Mouse (Mus musculus) layer of hippocampus, postnatal 10 days (tissue): ENCODE measurements around the gene Olfr969. TPM values are rescaled to one million over a fixed set of nuclear protein-coding genes. Genes with fewer than 3 reads are reported as not detected.
"Not testable (repeated sequence)": the region's sequence is repeated elsewhere in the genome, so short reads cannot be mapped to it uniquely, and the experiment has no call there.

Source experiments
- DNase-seq, 2 experiments: peaks; one replicate each; pipeline ENCODE4 v3.0.0; 2021; ENCODE audit warnings: low spot score in 2 of 2
- long read RNA-seq: library from polyadenylated mRNA; stranded (forward); transcript quantifications from one replicate; pipeline ENCODE4 v2.0.0, GENCODE M21; 2023
- total RNA-seq, 2 experiments: library from RNA; stranded (reverse); gene quantifications; 2 replicates each; pipeline ENCODE4 v1.2.3; 2021

The Olfr969 gene
- not detected for total RNA-seq
- long read RNA-seq: 0 reads

DNA sequence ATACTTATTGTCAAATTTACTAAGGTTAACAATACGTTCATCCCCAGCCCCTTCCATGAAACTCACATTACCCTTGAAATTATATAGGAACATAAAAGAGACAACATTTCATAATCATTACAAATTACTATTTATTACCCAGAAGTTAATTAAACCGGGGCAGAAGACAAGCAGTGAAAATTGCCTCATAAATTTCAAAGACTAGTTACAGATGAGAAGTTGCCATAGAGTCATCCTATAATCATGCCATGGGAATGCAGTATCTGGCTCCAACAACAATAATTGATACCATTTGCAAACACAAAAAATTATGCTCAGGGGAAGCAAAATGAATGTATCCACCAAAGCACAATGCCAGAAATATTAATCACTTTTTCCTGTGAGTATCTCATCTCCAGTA lies at the start of gene Olfr969:
TSS of gene Olfr969 (plus strand) at position 388 of the 400 bp plus-strand sequence.
- no peak for DNase-seq

DNA sequence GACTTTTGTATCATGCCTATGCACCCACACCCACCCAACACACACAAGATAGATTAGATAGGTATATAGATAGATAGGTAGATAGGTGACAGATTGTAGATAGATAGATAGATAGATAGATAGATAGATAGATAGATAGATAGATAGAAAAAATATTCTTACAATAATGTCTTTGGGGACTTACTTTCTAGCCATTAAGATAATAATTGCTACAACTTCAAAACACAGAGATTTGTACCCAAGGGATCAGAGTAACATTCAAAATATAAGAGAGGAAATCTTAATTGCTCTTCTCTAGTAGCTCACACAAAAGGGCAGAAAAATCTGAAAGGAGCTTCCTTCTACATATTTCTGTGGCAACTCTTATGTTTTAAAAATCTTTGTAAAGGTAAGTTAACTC lies 44.8 kb upstream of the Olfr969 start, which contains the start of gene Olfr967:
TSS of gene Olfr967 (plus strand) at position 301 of the 400 bp plus-strand sequence.
- DNase-seq: no peak

DNA sequence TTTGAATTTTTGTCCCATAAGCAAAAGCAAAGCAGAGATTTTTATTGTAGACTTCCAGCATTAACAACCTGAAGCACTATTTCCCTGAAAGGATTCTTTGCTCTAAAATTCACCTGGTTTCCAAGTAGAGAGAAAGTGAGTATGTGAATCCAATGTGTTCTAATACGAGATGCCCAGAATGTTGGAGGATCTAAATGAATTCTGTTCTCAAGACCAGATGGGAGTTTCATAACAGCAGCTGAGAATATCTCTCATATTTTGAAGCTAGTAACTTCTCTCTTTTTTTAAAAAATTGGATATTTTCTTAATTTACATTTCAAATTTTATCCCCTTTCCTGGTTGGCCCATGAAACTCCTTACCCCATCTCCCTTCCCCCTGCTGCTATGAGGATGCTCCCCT lies 44.3 kb upstream of the Olfr969 start:
- DNase-seq: no peak

DNA sequence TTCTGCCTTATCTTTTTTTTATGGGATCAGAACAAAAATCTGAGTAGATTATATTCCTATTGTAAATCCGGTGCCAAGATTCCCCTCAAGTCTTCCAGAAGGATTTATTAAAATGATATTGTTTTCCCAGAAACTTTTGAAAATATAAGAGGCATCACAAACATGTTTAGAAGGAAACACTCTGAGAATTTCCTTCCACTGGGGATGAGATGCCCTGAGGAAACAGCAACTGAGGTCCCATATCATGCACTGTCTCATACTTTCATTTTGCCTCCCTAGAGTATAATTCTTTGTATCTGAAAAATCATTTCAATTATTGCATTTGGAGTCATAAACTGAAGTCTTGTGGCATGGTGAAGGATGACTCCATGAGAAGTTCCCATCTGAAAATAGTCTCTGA lies 7.6 kb upstream of the Olfr969 start, which contains the start of gene Olfr968:
TSS of gene Olfr968 (minus strand) at position 101 of the 400 bp plus-strand sequence.
- DNase-seq: no peak

DNA sequence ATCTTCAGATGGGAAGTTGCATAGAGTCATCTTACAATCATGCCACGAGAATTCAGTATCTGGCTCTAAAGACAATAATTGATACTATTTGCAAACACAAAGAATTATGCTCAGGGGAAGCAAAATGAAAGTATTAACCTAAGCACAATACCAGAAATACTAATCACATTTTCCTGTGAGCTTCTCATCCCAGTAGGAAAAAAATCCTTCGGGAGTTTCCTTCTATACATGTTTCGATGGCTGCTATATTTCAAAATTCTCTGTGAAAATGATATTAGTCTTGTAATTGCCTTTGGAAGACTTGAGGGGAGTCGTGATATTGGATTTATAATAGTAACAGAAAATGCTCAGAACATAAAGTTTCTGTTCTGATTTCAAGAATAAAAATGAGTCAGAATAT lies 17.8 kb downstream of the Olfr969 start, which contains the start of gene Olfr970:
TSS of gene Olfr970 (plus strand) at position 301 of the 400 bp plus-strand sequence.
- DNase-seq: no peak

DNA sequence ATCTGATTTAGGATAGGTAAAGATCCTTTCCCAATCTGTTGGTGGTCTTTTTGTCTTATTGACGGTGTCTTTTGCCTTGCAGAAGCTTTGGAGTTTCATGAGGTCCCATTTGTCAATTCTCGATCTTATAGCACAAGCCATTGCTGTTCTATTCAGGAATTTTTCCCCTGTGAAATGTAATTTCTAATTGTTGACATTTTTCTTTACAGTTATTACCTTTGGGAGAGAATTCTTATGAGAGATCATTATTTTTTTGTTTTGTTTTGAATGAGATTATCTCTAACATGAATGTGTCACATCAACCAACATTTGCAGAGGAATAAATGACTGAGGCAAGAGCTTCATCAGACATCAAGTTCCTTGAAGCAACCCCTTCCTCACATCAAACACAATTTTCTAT lies 45.8 kb downstream of the Olfr969 start, which contains the start of gene Olfr971:
TSS of gene Olfr971 (plus strand) at position 301 of the 400 bp plus-strand sequence.
- not testable (repeated sequence) for DNase-seq

Other genes with a start within 250 kb of the Olfr969 start
- not detected for gene Olfr958, start 236.9 kb upstream of the Olfr969 start, total RNA-seq
- gene Olfr959, start 215.4 kb upstream of the Olfr969 start, total RNA-seq: not detected
- gene AW551984, start 186.5 kb upstream of the Olfr969 start, total RNA-seq: 10 to 100 TPM; 28.2 to 34.9 TPM
- gene Olfr148, start 180.3 kb upstream of the Olfr969 start, total RNA-seq: not detected
- not detected for gene Olfr960, start 169.6 kb upstream of the Olfr969 start, total RNA-seq
- gene Olfr961, start 145.9 kb upstream of the Olfr969 start, total RNA-seq: not detected
- gene Olfr963, start 123.7 kb upstream of the Olfr969 start, total RNA-seq: not detected
- gene Olfr149, start 83.8 kb upstream of the Olfr969 start, total RNA-seq: not detected
- gene Olfr965, start 79.6 kb upstream of the Olfr969 start, total RNA-seq: not detected
- gene Olfr150, start 60.0 kb upstream of the Olfr969 start, total RNA-seq: not detected
- gene Olfr967, start 44.7 kb upstream of the Olfr969 start, total RNA-seq: not detected
- not detected for gene Olfr968, start 7.7 kb upstream of the Olfr969 start, total RNA-seq
- not detected for gene Olfr970, start 17.9 kb downstream of the Olfr969 start, total RNA-seq
- not detected for gene Olfr971, start 45.9 kb downstream of the Olfr969 start, total RNA-seq
- not detected for gene Olfr972, start 75.5 kb downstream of the Olfr969 start, total RNA-seq
- gene Olfr229, start 116.4 kb downstream of the Olfr969 start, total RNA-seq: not detected
- not detected for gene Olfr974, start 146.6 kb downstream of the Olfr969 start, total RNA-seq
- not detected for gene Olfr975, start 161.1 kb downstream of the Olfr969 start, total RNA-seq
- not detected for gene Olfr976, start 170.2 kb downstream of the Olfr969 start, total RNA-seq
- gene Olfr978, start 201.2 kb downstream of the Olfr969 start, total RNA-seq: not detected
- gene Olfr979, start 212.5 kb downstream of the Olfr969 start, total RNA-seq: not detected
- gene Olfr980, start 218.6 kb downstream of the Olfr969 start, total RNA-seq: not detected
- gene Olfr981, start 230.5 kb downstream of the Olfr969 start, total RNA-seq: not detected